Mouse (Mus musculus) left cerebral cortex, adult 2 months (tissue): Measurements from ENCODE around the gene Lrpap1. TPM values are rescaled to one million over a fixed set of nuclear protein-coding genes. Genes with fewer than 3 reads are reported as not detected.

ENCODE experiments used
- DNase-seq, 2 experiments: peaks; one replicate each; pipeline ENCODE4 v3.0.0; 2021 to 2022; ENCODE audit warnings: low spot score in 2 of 2, mixed read lengths in 1 of 2; ENCODE audit errors: extremely low spot score in 1 of 2
- H3K27ac ChIP-seq: fragments of 200-600 bp; 2 replicates; pipeline ENCODE4 v1.8.1; 2022
- H3K4me3 ChIP-seq: fragments of 200-600 bp; 2 replicates; pipeline ENCODE4 v1.8.1; 2022
- CTCF ChIP-seq: fragments of 200-600 bp; IDR thresholded peaks from 2 replicates; pipeline ENCODE4 v1.8.1; 2022; ENCODE audit warnings: antibody characterized with exemption, mild to moderate bottlenecking, moderate library complexity
- intact Hi-C: fragments of 180-260 bp; cut with DNase I; formaldehyde crosslinking; loops from one replicate; pipeline ENCODE4 v1.15.1; 2025
- total RNA-seq, 2 experiments: library from RNA; stranded (reverse); gene quantifications; 2 replicates each; pipeline ENCODE4 v1.2.3; 2021

The Lrpap1 gene
- total RNA-seq, 2 experiments from 2014 or later, result 137 to 138 TPM

- Histone ChIP-seq H3K27ac (no peak overlapping the region), H3K4me3 (no peak overlapping the region)
- TF ChIP-seq CTCF, result no peak
- no peak for DNase-seq
- intact Hi-C loops, result no loop called here
These were observed 29.2 kb downstream of the Lrpap1 start for GRCm38 (mm10) chr5:35076369-35076768.

GRCm38 (mm10) chr5:35073992-35074391 lies 31.6 kb downstream of the Lrpap1 start:
- TF ChIP-seq CTCF, result no peak
- H3K27ac ChIP-seq, result no peak overlapping the region
- intact Hi-C loops, result no loop called here
- no peak overlapping the region for H3K4me3 ChIP-seq
- peak in 1 of 2 experiments; percentile 32 for DNase-seq

GRCm38 (mm10) chr5:35073235-35073634 lies 32.3 kb downstream of the Lrpap1 start:
- TF ChIP-seq CTCF, result no peak
- no peak overlapping the region for H3K27ac ChIP-seq
- intact Hi-C loops, result no loop called here

GRCm38 (mm10) chr5:35071855-35072254 lies 33.7 kb downstream of the Lrpap1 start:
- no peak for DNase-seq
- intact Hi-C loops, result no loop called here
- no peak for TF ChIP-seq CTCF
- Histone ChIP-seq H3K4me3 (no peak overlapping the region), H3K27ac (no peak overlapping the region)

More at GRCm38 (mm10) chr5:35073235-35073634, 32.3 kb downstream of the Lrpap1 start:
- no peak for DNase-seq
- H3K4me3 ChIP-seq, result no peak overlapping the region

GRCm38 (mm10) chr5:35070953-35071352 lies 34.6 kb downstream of the Lrpap1 start:
- DNase-seq, result no peak
- H3K4me3 ChIP-seq, result no peak overlapping the region
- intact Hi-C loops, result no loop called here
- no peak overlapping the region for H3K27ac ChIP-seq
- TF ChIP-seq CTCF, result no peak

GRCm38 (mm10) chr5:35070314-35070713 lies 35.3 kb downstream of the Lrpap1 start:
- TF ChIP-seq CTCF, result no peak
- DNase-seq, result no peak
- intact Hi-C loops, result no loop called here
- Histone ChIP-seq H3K4me3 (no peak overlapping the region), H3K27ac (no peak overlapping the region)

GRCm38 (mm10) chr5:35069841-35070240 lies 35.7 kb downstream of the Lrpap1 start:
- DNase-seq, result no peak
- intact Hi-C loops, result no loop called here
- H3K27ac ChIP-seq, result no peak overlapping the region
- no peak overlapping the region for H3K4me3 ChIP-seq
- no peak for TF ChIP-seq CTCF

- no peak for DNase-seq
- no peak overlapping the region for H3K27ac ChIP-seq
- TF ChIP-seq CTCF, result no peak
These were observed 45.5 kb downstream of the Lrpap1 start for GRCm38 (mm10) chr5:35060098-35060497.

GRCm38 (mm10) chr5:35058216-35058615 lies 47.4 kb downstream of the Lrpap1 start:
- Histone ChIP-seq H3K4me3 (peak overlapping the region; percentile 57), H3K27ac (peak overlapping the region; percentile 45; the same call in 1 of the 2 replicates)
- DNase-seq, result no peak
- no peak for TF ChIP-seq CTCF
- intact Hi-C loops, result loop anchor here (5.0 kb wide), 1 partner anchor 79 kb away; no protein-coding TSS in a partner anchor

More at GRCm38 (mm10) chr5:35060098-35060497, 45.5 kb downstream of the Lrpap1 start:
- H3K4me3 ChIP-seq, result no peak overlapping the region
- intact Hi-C loops, result no loop called here

GRCm38 (mm10) chr5:35057582-35057981 lies 48.0 kb downstream of the Lrpap1 start:
- intact Hi-C loops, result loop anchor here (5.0 kb wide), 1 partner anchor 80 kb away; no protein-coding TSS in a partner anchor
- no peak for DNase-seq
- no peak for TF ChIP-seq CTCF
- Histone ChIP-seq H3K4me3 (peak overlapping the region; percentile 57), H3K27ac (peak overlapping the region; percentile 91)

GRCm38 (mm10) chr5:35056604-35057432 lies 48.7 kb downstream of the Lrpap1 start, which contains the start of gene Dok7:
Gene Dok7 (plus strand): TSS chr5:35056766.
- peak within 1 kb of the TSS; percentile 57 for H3K4me3 ChIP-seq
- peak within 1 kb of the TSS; percentile 91 for H3K27ac ChIP-seq
- DNase-seq, result peak; percentile 47 to 64
- TF ChIP-seq CTCF, result peak; percentile 34
- intact Hi-C loops, result loop anchor here (5.0 kb wide), 1 partner anchor 80 kb away; no protein-coding TSS in a partner anchor

- no peak for DNase-seq
- H3K27ac ChIP-seq, result no peak overlapping the region
- H3K4me3 ChIP-seq, result no peak overlapping the region
- intact Hi-C loops, result loop anchor here (5.0 kb wide), 1 partner anchor 82 kb away; no protein-coding TSS in a partner anchor
- TF ChIP-seq CTCF, result no peak
These were observed 50.5 kb downstream of the Lrpap1 start for GRCm38 (mm10) chr5:35055076-35055475.
